Mouse (Mus musculus): Measurements from ENCODE around the gene Srp54a.
"Not testable (repeated sequence)": the region's sequence is repeated elsewhere in the genome, so short reads cannot be mapped to it uniquely, and the experiment has no call there.

Gene Srp54a

DNA sequence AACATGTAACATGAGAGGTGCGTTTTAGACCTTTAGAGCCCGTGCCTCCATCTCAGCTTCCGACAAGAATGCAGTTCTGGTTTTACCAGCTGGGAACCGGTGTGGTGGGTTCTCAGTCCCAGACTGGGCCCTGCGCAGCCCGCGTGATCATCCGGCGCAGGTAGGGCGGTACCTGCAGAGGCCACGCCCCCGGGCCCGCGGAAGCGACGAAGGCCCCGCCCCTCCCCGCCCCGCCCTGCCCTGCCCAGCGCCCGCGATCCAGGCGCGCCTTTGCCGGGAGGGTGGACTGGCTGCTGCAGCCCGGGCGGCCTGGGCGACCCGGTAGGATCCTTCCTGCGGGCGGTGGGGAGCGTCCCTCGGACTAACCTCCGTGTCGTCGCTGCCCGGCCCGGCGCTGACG is 44.2 kb downstream of the Srp54a start, which contains the start of gene Fam177a:
TSS of gene Fam177a (plus strand) at position 228 of the 400 bp plus-strand sequence.
- not testable (repeated sequence) for DNase-seq (ENCODE audit: low read depth in 2 of 2, low spot score in 2 of 2)

DNA sequence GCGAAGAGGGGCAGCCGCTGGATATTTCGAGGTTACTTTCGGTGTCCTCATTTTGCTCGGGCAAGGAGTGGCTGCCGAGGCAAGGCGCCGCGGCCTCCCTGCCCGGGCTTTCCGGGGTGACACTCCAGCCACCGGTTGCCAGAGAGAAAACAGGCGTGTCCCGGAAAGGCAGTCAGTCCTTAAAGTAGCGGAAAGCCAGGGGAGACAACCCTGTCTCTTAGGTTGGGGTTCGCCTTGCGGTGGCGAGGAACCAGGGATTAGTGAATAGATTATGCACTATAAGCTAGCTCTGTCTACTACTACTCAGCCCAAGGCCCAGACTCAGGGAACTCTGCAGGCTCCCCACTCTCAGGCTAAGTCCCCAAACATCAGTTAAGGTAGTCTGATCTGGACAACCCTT is 44.7 kb downstream of the Srp54a start:
- not testable (repeated sequence) for DNase-seq (ENCODE audit: low read depth in 2 of 2, low spot score in 2 of 2)

DNA sequence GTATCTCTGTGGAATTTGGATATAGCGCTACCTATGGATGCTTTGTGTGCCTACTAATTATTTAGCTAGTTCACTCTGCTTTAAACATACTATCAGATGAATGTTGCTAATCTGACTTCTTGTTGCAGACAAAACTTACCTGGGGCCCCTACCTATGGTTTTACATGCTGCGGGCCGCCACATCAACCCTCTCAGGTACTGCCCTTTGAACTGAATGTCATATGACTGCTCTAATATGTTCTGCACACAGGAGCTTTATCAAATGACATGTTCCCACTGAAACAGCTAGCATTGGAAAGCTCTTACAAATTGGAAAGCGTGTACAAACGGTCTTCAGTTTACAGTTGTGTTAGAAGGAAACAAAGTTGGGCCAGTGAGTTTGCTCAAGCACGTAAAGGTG is 55.5 kb downstream of the Srp54a start:
- not testable (repeated sequence) for DNase-seq (ENCODE audit: low read depth in 2 of 2, low spot score in 2 of 2)

DNA sequence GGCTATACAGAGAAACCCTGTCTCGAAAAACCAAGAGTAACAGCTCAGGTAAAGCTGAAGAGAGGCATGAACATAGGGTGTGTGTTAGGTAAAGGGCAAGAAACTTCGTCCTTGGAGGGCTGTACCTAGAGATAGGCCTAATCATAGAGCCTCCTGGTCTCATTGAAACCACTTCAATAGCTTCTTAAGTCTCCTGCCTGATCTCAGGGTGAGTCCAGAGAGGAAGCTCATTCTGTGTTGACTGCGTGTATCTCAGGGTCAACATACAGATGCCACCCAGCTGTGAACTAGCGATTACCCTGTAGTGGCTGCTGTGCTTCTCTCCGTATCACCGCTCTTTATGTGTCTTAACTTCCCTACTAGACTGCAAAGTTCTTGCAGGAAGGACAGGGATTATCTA is 57.8 kb downstream of the Srp54a start:
- DNase-seq (ENCODE audit: low read depth in 2 of 2, low spot score in 2 of 2): not testable (repeated sequence)

DNA sequence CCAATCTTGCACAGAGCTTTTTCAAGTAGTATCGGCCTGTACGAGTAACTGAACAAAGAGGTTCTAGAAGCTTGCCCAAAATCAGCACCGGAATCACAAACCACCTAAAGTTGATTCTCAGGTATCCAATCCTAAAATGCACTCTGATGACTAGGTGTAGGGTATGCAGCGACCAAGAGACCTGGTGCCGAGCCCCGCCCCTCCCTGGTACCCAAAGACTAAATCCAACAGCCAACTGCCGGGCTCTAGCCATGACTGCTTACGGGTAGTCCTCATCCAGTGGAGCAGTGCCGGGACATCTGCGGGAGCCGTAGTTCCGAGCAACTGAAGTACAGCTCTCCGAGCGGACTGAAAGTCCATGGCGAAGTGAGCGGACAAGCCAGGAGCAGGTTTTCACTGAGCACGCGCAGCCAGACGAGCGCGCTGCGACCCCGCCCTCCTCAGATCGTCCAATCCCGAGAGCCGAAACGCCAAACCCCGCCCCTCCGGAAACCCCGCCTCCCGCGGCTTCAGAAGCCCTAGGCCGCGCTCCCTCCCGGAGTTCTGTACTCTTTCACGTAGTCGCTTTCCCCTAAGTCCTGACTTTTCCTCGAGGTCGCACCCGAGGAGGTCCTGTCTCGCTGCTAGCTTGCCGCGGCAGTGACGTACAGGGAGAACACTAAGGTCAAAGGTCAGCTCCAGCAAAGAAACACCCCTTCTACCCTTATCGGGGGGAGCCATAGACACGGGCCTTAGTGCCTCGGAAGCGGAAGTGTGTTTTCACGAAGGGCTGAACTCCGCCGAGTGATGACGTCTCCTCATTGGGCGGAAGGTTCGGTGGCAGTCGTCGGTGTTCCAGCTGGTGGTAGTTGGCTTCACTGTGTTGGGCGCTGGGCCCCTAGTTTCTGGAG is 74.7 kb downstream of the Srp54a start, which contains the start of gene Srp54b:
TSS of gene Srp54b (plus strand) at position 546 of the 890 bp plus-strand sequence.
- not testable (repeated sequence) for DNase-seq (ENCODE audit: low read depth in 2 of 2, low spot score in 2 of 2)

DNA sequence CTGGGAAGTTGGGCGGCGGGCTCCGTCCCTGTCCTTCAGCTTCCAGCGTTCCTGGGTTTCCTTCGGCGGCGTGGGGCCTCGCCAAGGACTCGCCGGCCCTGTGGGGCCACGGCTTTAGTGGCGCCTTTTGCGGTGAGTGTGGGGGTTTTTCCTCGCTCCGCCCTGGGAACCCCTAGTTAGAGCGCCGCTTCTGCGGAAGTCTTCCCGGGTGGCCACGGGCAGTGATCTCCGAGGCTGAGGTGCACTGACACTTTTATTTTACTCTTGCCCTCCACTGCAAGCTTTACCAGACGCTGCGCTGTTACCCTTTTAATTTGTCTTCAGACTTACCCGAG is 75.4 kb downstream of the Srp54a start:
- not testable (repeated sequence) for DNase-seq (ENCODE audit: low read depth in 2 of 2, low spot score in 2 of 2)

Data from CD8-positive naive resting alpha-beta T cell, adult 2 months (primary cell).